Mouse (Mus musculus): ENCODE measurements at regions not wholly inside any gene's neighbourhood (a gene's known extent, or its start where the extent isn't known, plus 50 kb on each side); places are given as distances from the start of the nearest gene placed in this dataset.
"Not testable (repeated sequence)": the region's sequence is repeated elsewhere in the genome, so short reads cannot be mapped to it uniquely, and the experiment has no call there.

GRCm38 (mm10) chr5:148790343-148790742, 138.8 kb downstream of the Katnal1 start:
- TF ChIP-seq CTCF, POLR2A (IDR thresholded peaks at IDR 0.05; ENCODE audit: extremely low read depth, insufficient read depth, low read length): not testable (repeated sequence)
